Mouse (Mus musculus) retina, embryonic 14.5 days (tissue): ENCODE data around the gene 9830107B12Rik.
A peak's percentile ranks its signal among the peaks of the same experiment; 100 is the strongest.
"Not testable (repeated sequence)": the region's sequence is repeated elsewhere in the genome, so short reads cannot be mapped to it uniquely, and the experiment has no call there.

Source experiments
- DNase-seq: peaks from one replicate; pipeline ENCODE4 v3.0.0-alpha.2; 2015; ENCODE audit warnings: low spot score

The 9830107B12Rik gene

DNA sequence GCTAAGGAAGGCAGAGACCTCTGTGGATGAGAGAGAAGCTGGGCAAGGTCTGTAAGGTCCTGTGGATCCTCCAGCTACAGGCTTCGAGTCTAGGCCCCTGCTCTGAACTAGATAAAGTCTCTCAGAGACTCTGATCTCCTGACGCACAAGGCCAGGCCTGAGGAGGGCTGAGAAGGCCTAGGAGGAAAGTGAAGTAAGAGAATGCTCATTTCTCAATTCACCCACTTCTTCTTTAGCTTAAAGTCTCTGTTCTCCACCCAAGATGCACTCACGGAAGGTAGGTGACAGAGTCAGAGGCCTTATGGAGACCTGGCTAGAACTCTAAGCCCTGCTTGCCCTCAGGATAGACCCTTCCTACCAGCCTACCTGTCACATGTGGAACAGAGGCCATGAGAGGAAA, at the start of gene 9830107B12Rik:
9830107B12Rik (minus strand) TSS at position 149 of the 400 bp plus-strand sequence.
- no peak for DNase-seq

GRCm38 (mm10) chr17:48192366-48192765, 46.3 kb upstream of the 9830107B12Rik start:
- DNase-seq, result no peak

DNA sequence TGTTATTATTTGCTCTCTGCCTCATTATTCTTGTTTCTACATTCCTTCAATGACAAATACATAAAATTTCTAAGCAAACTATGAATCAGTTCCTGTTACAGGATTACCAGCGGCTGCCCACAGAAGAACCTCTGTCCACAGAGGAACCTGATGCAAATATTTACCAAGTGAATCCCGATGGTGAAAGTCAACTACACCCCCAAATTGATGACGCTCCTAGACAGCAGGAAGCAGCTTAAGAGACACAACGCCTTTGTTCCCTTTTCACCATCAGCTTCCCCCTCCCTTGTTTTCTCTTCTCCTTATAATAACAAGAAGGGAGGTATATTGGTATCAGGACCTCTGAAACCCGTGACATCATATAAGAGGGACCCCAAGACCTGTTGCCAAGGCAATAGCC, 39.2 kb upstream of the 9830107B12Rik start:
- DNase-seq, result no peak

DNA sequence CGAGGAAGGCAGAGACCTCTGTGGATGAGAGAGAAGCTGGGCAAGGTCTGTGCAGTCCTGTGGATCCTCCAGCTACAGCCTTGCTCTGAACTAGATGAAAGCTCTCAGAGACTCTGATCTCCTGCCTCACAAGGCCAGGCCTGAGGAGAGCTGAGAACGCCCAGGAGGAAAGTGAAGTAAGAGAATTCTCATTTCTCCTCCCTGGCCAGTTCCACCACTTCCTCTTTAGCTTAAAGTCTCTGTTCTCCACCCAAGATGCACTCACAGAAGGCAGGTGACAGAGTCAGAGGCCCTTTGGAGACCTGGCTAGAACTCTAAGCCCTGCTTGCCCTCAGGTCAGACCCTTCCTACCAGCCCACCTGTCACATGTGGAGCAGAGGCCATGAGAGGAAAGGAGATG, 21.0 kb upstream of the 9830107B12Rik start, which contains the start of gene A530064D06Rik:
A530064D06Rik (minus strand) TSS at position 173 of the 400 bp plus-strand sequence.
- not testable (repeated sequence) for DNase-seq

- no peak for DNase-seq
These were observed 11.5 kb upstream of the 9830107B12Rik start for GRCm38 (mm10) chr17:48157382-48158076.

DNA sequence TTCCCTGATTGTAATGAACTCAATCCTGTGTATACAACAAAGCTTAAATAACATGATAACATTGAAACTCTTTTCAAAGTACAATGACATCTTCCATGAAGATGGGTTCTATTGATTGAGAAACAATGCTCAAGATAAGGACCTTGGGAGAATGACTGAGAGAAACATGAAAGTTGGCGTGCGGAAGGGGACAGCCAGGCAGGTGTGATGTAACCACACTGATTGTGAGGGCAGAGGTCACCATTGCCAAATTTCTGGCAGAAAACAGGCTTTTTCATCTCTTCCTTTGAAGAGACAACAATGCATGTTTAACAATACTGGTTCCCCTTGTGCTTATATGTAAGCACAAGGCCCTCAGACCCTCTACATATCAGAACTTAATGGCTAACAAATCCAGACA, 13.3 kb downstream of the 9830107B12Rik start:
- no peak for DNase-seq

GRCm38 (mm10) chr17:48120456-48120855, 25.6 kb downstream of the 9830107B12Rik start:
- no peak for DNase-seq

DNA sequence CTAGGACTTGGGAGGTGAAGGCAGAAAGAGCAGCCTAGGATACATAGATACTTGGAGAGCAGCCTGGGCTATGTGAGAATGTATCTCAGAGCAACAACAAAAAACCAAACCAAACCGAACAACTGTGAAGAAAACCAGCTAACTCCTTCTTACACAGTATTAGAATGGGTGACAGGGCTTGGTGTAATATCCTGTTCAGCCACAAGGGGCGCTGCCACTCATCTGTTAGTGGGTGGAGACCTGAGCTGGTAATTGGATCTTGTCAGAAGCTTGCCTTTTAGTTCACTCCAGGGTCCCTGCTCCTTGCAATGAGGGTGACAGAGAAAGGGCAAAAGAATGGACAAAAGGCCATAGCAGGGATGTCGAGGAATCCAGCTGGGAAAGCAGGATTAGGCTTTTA, 26.4 kb downstream of the 9830107B12Rik start:
- peak; percentile 95 for DNase-seq

DNA sequence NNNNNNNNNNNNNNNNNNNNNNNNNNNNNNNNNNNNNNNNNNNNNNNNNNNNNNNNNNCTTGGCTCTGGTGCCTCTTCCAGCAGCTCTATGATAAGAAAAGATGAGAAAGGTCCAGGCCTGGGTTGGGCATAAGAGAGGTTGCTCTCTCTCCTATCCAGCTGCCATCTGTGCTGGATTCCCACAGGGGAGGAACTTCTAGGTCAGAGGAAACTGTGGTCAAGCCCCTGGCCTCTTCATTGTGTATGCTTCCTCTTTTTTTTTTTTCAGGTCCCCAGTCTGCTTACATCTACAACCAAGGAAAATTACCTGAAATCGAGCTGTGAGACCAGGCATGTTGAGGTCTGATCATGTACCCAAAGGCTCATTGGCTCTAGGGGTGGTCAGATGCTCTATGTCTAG, 27.5 kb downstream of the 9830107B12Rik start:
- DNase-seq, result no peak

- DNase-seq, result peak; percentile 62
These were observed 35.4 kb downstream of the 9830107B12Rik start for GRCm38 (mm10) chr17:48110547-48111287.

- no peak for DNase-seq
These were observed 37.5 kb downstream of the 9830107B12Rik start for GRCm38 (mm10) chr17:48108520-48108919.

- no peak for DNase-seq
These were observed 38.2 kb downstream of the 9830107B12Rik start for GRCm38 (mm10) chr17:48107862-48108261.

- DNase-seq, result no peak
These were observed 38.7 kb downstream of the 9830107B12Rik start for GRCm38 (mm10) chr17:48107333-48107732.

GRCm38 (mm10) chr17:48100441-48101417, 45.3 kb downstream of the 9830107B12Rik start:
- peak; percentile 95 for DNase-seq

GRCm38 (mm10) chr17:48099312-48099711, 46.8 kb downstream of the 9830107B12Rik start:
- no peak for DNase-seq

- DNase-seq, result peak; percentile 29
These were observed 47.6 kb downstream of the 9830107B12Rik start for GRCm38 (mm10) chr17:48098528-48098890.

GRCm38 (mm10) chr17:48097743-48098527, 48.1 kb downstream of the 9830107B12Rik start:
- peak; percentile 30 for DNase-seq

DNA sequence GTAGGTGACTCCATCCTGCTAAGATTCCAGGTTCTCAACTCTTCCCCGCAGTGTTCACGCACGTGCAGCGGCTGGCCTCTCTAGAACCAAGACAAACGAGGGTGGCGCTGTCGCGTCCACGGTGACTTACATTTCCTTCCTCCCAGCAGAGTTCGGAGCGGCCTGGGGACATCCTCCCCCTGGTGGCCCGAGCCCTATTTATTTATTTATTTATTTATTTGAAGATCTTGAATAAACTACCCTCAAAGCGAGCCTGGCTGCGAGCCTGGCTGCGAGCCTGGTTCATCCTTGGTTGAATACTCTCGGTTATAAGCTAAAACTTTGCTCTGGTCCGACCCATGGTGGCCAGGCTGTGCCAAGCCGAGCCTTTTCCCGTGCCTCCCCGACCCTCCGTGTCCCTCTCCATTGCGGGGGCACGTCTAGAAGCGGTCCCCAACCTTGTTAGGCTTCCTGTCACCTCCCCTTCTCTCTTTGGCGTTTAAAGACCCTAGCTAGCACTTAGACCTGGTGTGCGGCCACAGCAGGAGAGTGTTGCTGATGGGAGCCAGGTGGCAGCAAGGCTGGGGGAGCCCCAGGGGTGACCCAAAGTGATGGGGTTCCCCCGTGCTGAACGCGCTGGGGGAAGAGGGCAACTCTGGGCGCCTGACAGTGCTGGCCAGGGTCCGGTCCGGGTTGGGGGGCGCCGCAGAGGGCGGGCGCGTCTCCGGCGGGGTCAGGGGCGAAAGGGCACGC, 48.9 kb downstream of the 9830107B12Rik start:
- DNase-seq, result peak; percentile 79

DNA sequence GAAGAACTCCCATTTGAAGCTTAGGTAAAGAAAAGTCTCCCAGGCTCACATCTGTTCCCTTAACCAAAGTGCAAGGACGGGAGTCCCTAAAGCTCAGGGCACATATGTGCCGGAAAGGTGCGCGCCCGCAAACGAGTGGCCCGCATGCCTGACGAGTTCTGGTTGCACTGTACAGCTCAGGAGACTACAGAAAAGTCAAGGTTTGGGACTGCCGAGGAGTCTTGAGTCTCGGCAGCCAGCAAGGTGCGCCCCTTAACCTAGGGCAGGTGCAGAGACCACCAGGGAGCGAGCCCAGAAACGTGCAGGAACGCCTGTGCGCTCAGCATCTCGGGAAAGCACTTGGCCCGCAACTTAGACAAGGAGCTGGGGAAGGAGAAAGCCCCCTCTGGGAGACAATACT, 49.7 kb downstream of the 9830107B12Rik start:
- peak; percentile 19 for DNase-seq

DNA sequence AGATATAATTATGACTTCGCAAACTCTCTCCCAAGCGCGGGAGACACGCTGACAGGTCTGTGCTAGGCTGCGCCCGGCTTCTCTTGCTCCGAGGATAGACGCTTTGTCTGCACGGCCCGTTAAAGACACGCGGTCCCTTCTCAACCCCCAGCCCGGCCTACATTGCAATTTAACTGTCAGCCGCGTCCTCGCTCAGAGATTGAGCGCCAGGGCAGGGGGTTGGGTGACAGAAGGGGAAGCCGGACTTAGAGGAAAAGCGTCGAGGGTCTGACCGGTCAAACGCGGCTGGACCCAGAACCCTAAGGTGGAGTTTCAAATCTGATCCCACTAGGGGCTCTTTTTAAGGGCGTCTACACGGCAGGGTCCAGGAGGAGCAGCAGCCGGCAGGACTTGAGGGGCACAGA, 50.3 kb downstream of the 9830107B12Rik start:
- peak; percentile 57 for DNase-seq
